Mouse (Mus musculus): ENCODE measurements around the gene Glp2r.

The Glp2r gene

GRCm38 (mm10) chr11:67727095-67727494 is 43.9 kb downstream of the Glp2r start:
- DNase-seq = no peak

DNA sequence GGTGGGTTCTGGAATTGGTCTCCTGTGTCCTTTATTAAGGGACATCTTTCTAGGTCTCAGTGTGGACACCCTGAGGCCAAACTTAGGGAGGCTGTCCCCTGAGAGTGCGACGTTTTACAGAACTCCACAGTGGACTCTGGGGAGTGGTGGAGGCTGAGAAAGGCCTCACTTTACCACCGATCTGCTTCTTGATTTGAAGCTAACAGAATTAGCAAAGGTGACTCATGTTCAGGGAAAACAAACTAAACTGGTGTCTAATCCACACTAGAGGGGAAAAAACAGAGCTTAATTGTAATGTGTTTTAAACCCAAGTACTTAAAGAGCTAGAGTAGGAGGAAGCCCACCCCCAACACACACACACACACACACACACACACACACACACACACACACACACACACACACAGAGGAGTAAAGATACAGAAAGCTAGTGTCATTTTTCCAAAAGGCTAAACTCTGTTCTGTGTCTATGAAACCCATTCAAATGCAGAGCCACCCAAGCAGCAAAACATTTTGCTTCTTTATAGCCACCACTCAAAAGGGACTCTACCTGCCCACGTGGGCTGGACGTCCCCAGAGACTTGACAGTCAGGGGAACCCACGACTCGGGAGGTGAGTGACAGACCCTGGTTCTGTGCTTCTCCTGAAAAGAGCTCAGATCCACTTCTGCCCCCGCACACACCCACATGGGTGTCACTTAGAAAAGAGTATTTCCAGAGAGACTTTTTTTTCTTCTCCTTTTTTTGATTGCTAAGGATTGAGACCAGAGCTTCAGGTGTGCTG is 47.5 kb downstream of the Glp2r start:
- DNase-seq = no peak

GRCm38 (mm10) chr11:67722399-67723156 is 48.4 kb downstream of the Glp2r start:
- DNase-seq = no peak

DNA sequence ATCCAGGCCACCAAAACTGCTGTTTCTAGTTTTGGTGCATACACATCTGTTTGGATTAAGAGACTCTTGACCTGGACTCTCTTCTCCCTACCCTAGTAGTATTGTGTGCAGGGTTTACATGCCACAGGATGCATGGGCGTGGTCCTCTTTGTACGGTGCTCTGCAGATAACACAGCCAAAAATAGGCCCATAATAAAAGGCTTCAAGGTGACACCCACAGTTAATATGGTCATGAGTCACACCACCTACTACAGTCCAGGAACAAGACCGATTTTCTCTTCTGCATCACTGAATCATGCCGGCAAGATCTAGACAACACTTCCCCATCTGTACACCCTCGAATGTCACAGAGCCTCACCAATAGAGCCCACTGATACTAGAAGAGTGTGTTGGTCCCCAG is 49.5 kb downstream of the Glp2r start:
- no peak for DNase-seq

- no peak for DNase-seq
These were observed 55.6 kb downstream of the Glp2r start for GRCm38 (mm10) chr11:67715382-67715781.

DNA sequence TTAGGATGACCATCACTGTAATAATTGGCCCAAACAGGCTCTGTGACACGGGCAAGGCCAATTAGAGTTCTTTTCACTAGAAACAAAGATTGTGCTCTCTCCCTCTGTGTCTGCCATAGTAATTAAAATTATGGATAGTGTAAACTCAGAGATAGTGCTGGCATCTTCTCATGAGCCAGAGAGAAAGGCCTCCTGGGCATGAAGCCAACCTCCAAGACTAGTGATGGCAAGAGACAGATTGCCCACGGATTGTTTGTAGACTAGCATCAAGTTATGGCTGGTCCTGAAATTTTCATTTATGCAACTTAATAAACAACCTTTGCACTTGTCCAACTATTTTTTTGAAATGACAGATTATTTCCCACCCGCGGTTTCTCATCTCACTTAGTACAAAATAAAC is 58.0 kb downstream of the Glp2r start:
- no peak for DNase-seq

- no peak for DNase-seq
These were observed 76.1 kb downstream of the Glp2r start, which contains the start of gene Rcvrn for GRCm38 (mm10) chr11:67694703-67695376. Gene Rcvrn, plus strand, starts transcription at chr11:67695326.

DNA sequence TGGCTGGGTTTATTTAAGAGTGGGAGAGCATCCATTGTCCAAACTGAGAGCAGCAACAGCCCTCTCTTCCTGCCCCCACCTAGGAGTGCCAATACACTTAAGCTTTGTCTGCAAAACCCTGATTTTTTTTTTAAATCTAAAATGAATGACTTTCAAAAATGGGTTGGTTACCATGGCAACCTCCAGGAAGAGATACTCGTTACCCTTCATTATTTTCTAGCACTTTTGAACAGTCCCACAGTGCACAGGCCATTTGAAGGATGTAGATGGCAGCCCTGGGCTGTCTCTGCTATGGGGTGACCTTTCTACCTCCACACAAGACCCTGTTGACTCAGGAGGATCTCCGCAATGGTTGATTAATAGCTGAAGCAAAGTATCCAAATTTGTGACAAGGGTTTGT is 84.8 kb downstream of the Glp2r start:
- no peak for DNase-seq

DNA sequence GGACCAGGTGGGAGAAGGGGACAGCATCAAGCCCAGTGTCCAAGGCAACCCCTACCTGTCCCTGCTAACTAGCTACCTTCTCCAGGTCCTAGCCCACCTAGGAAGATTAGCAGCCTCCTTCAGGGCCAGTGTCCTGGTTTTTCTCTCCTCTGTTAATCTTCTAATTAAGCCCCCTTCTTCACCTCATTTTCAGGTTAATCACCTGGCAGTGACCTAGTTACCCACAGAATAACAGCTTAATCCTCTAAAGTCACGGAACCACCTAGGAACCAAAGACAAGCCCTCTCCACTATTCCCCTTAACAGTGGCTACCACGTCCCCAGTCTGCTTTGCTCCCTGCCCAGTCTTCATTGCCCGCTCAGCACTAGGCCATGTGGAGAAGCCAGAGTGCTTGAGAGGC is 89.1 kb downstream of the Glp2r start:
- no peak for DNase-seq

GRCm38 (mm10) chr11:67679930-67680329 is 91.0 kb downstream of the Glp2r start:
- no peak for DNase-seq

GRCm38 (mm10) chr11:67679300-67679699 is 91.7 kb downstream of the Glp2r start:
- DNase-seq = no peak

DNA sequence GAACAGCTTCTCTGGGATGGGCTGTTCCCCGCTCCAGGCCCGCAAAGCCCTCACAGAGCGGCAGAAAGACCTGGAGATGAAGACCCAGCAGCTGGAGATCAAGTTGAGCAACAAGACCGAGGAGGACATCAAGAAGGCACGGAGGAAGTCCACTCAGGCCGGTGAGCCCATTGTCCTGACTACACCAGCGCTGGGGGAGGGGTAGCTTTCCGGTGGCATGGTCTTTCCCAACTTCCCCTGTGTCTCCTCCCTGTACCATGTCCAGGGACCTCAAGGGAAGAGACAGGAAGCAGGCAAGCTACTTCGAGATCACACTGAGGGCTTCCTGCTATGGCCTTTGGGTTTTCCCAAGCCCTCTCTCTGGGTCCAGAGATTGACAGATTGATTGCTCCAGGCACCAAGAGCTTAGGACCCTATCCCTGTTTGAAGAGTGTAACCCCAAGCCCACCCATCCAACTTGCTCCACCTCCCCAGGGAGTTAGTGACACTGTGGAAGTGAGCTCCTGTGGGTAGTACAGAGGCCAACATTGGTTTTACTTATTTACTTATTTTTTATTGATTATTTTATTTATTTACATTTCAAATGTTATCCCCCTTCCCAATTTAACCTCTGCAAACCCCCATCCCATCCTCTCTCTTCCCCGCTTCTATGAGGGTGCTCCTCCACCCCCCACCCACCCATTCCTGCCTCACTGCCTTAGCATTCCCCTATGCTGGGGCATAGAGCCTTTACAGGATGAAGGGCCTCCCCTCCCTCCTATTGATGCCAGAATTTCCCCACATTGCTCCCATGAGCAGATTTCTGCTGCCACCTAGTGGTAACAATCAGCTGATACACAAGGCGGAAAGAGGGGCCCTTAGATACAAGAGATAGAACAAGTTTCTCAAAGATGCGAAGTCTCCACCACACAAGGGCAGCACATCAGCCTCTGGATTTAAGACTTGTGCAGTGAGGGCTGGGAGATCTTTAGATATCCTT is 95.1 kb downstream of the Glp2r start:
- DNase-seq = peak; percentile 72

GRCm38 (mm10) chr11:67672140-67672539 is 98.8 kb downstream of the Glp2r start:
- DNase-seq = no peak

DNA sequence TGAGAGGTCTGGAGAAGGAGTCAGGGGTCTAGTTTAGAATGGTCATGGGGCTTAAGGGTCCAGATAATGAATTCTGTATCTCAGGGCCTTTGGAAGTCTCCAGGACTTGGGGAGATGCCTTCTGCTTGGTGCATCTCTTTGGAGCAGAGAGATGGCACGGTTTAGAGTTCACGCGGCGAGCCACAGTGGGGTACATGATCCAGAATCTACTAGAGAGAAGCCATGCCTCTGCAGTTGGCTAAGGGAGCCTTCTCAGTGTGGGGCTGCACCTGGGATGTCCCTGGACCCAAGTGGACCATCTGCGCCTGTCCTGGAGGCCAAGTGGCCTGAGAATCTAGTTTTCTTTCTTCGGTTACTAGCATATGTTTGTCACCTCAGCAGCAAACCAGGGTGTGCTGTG is 100.9 kb downstream of the Glp2r start:
- DNase-seq = no peak

GRCm38 (mm10) chr11:67668460-67669007 is 102.4 kb downstream of the Glp2r start:
- DNase-seq = no peak

- DNase-seq = peak; percentile 63
These were observed 103.2 kb downstream of the Glp2r start for GRCm38 (mm10) chr11:67667531-67668332.

GRCm38 (mm10) chr11:67666129-67666528 is 104.8 kb downstream of the Glp2r start:
- DNase-seq = no peak

GRCm38 (mm10) chr11:67664918-67665317 is 106.0 kb downstream of the Glp2r start:
- no peak for DNase-seq

GRCm38 (mm10) chr11:67664261-67664660 is 106.7 kb downstream of the Glp2r start:
- DNase-seq = no peak

GRCm38 (mm10) chr11:67663437-67663836 is 107.5 kb downstream of the Glp2r start:
- no peak for DNase-seq

DNA sequence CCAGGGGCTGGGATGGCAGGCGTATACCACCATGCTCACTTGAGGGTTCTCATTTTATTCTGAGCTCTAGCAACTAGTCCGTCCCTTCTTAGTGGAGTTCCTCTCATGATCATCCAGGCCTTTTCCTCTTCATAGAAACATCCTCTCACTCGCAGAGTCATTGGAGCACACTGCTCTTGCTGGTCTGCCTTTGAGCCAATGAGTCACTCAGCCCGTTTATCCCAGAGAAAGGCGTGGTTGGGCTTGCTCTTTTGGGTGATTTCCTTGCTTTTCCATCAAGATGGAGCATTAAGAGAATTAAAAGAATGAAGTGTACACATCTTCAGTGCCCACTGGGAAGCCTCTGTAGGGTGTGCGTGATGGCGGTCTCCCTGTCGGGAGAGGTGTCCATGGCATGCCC is 109.5 kb downstream of the Glp2r start:
- no peak for DNase-seq

Measured in kidney, postnatal 10 days (tissue).